Comparison of ENCODE assay signal across 17 mouse cellular contexts in genomic region chr13:37845641-37846040, GRCm38 (mm10).
DNase-seq lines count a peak whose midpoint lies in the region; ATAC-seq and TF ChIP-seq lines count a peak whose summit lies in the region.
"Had no signal": no experiment of that assay in that cellular context is flagged by ENCODE, and none has a peak within 500 bp of the region (broad histone marks: within the 10 kb centered on the region; RNA-seq: fewer than 3 reads in every experiment).

No protein-coding gene starts in this region.

- H3K9me3 ChIP-seq in CH12.LX (replicated peaks; ENCODE audit: low read length) (no peaks in the 10 kb centered on the region), MEL (replicated peaks; ENCODE audit: insufficient read depth, low read length) (no peaks in the 10 kb centered on the region)
- no peaks in the 10 kb centered on the region for H3K9me3 ChIP-seq in liver, embryonic 15.5 days (replicated peaks)
- no peaks in the 10 kb centered on the region for H3K9me3 ChIP-seq in forebrain, embryonic 11.5 days (ENCODE audit: control insufficient read depth, low read length)
- H3K9me3 ChIP-seq: forebrain, embryonic 10.5 days; G1E; midbrain, embryonic 12.5 days had no signal

- no peak for TF ChIP-seq POLR2A in kidney, adult 2 months (IDR thresholded peaks at IDR 0.05; ENCODE audit: low read depth, low read length)
- TF ChIP-seq POLR2A in CH12.LX (IDR thresholded peaks at IDR 0.05; ENCODE audit: low read depth, low read length) = no peak
- no peak for TF ChIP-seq POLR2A in MEL (IDR thresholded peaks at IDR 0.05; ENCODE audit: control insufficient read depth in 1 of 2, insufficient read depth in 1 of 2, low read depth in 1 of 2, low read length in 2 of 2, poor library complexity in 1 of 2)

- H3K4me3 ChIP-seq in kidney, adult 2 months (ENCODE audit: insufficient read depth, low read depth, low read length) = no peak overlapping the region
- H3K4me3 ChIP-seq in CH12.LX (replicated peaks in 1 of 3; ENCODE audit: low read depth in 2 of 3, low read length in 2 of 3, poor library complexity in 1 of 3) = no peak overlapping the region
- H3K4me3 ChIP-seq in MEL (ENCODE audit: control insufficient read depth in 1 of 2, insufficient read depth in 1 of 2, low read depth in 2 of 2, low read length in 2 of 2) = no peak overlapping the region
- H3K4me3 ChIP-seq in liver, embryonic 15.5 days (replicated peaks) = no peak overlapping the region
- H3K4me3 ChIP-seq in forebrain, embryonic 11.5 days (ENCODE audit: low read depth, low read length) = no peak overlapping the region
- H3K4me3 ChIP-seq: forebrain, embryonic 10.5 days; midbrain, embryonic 12.5 days; myocyte had no signal

- no peaks in the 10 kb centered on the region for H3K27me3 ChIP-seq in kidney, adult 2 months (replicated peaks; ENCODE audit: control insufficient read depth, insufficient read depth, low read length)
- no peaks in the 10 kb centered on the region for H3K27me3 ChIP-seq in CH12.LX (replicated peaks)
- H3K27me3 ChIP-seq in MEL (ENCODE audit: control insufficient read depth in 1 of 2, insufficient read depth in 2 of 2, low read length in 2 of 2) = no peaks in the 10 kb centered on the region
- H3K27me3 ChIP-seq in liver, embryonic 15.5 days = no peaks in the 10 kb centered on the region
- H3K27me3 ChIP-seq in forebrain, embryonic 11.5 days (ENCODE audit: control insufficient read depth, insufficient read depth, low read length) = no peaks in the 10 kb centered on the region
- H3K27me3 ChIP-seq: midbrain, embryonic 12.5 days had no signal

- dilution Hi-C loops in CH12.LX (cut with MboI; ENCODE audit: extremely low pct_ligation_motif_present, extremely low pct_unique_long_range_greater_than_20kb, low sequenced_read_pairs) = no loop called here

- in situ Hi-C loops in CH12.LX (cut with MboI; ENCODE audit: low pct_ligation_motif_present, low pct_unique_long_range_greater_than_20kb, low sequenced_read_pairs) = no loop called here

- DNase-seq in kidney, adult 2 months = no peak
- no peak for DNase-seq in kidney, postnatal 14 days
- DNase-seq in CH12.LX (ENCODE audit: extremely low read depth) (no peak), MEL (ENCODE audit: low read depth, low spot score) (peak; percentile 27)
- no peak for DNase-seq in forebrain, embryonic 11.5 days (ENCODE audit: low spot score)
- DNase-seq in natural killer cell, adult 2 months (ENCODE audit: low spot score in 2 of 2) = no peak
- no peak for DNase-seq in cerebellum, adult 11 months
- DNase-seq: cerebellum, adult 2 months; gastrocnemius, postnatal 14 days; kidney, postnatal 10 days; lung, postnatal 10 days; thymus, adult 18-20 months had no signal

- TF ChIP-seq RAD21 in CH12.LX (IDR thresholded peaks at IDR 0.05; ENCODE audit: low read depth, low read length) = no peak
- no peak for TF ChIP-seq RAD21 in MEL (IDR thresholded peaks at IDR 0.05; ENCODE audit: low read depth, low read length)

- peak overlapping the region; percentile 73; the same call in 1 of the 2 replicates for H3K27ac ChIP-seq in kidney, adult 2 months (ENCODE audit: insufficient read depth, low read depth, low read length)
- H3K27ac ChIP-seq in CH12.LX (ENCODE audit: insufficient read depth, low read depth) (no peak overlapping the region), MEL (ENCODE audit: control insufficient read depth, low read depth, low read length) (no peak overlapping the region)
- H3K27ac ChIP-seq in liver, embryonic 15.5 days (replicated peaks) = peak overlapping the region; percentile 45; the same call in 1 of the 2 replicates
- no peak overlapping the region for H3K27ac ChIP-seq in forebrain, embryonic 11.5 days (ENCODE audit: low read depth, low read length)
- H3K27ac ChIP-seq: forebrain, embryonic 10.5 days; midbrain, embryonic 12.5 days had no signal

- TF ChIP-seq CTCF in kidney, adult 2 months (conservative IDR thresholded peaks at IDR 0.05; ENCODE audit: insufficient read depth, insufficient read length, low read depth, low read length) = no peak
- TF ChIP-seq CTCF in CH12.LX (conservative IDR thresholded peaks at IDR 0.05 in 1 of 2, IDR thresholded peaks at IDR 0.05 in 1 of 2; ENCODE audit: low read depth in 2 of 2, low read length in 2 of 2) = no peak
- no peak for TF ChIP-seq CTCF in MEL (IDR thresholded peaks at IDR 0.05 in 2 of 3, conservative IDR thresholded peaks at IDR 0.05 in 1 of 3; ENCODE audit: control insufficient read depth in 1 of 3, insufficient read depth in 1 of 3, low read depth in 2 of 3, low read length in 3 of 3, poor library complexity in 1 of 3, severe bottlenecking in 1 of 3)

- ATAC-seq in liver, embryonic 15.5 days (ENCODE audit: insufficient read depth) = no peak
- no peak for ATAC-seq in forebrain, embryonic 11.5 days (replicated peaks; ENCODE audit: low FRiP score)

- TF ChIP-seq EP300 in CH12.LX (IDR thresholded peaks at IDR 0.05; ENCODE audit: low read length) (no peak), MEL (IDR thresholded peaks at IDR 0.05; ENCODE audit: low read depth in 1 of 2, low read length in 2 of 2) (no peak)

- 42% methylated on average over 7 of the region's 7 CpGs for WGBS in kidney, adult 2 months
- WGBS in liver, embryonic 15.5 days (ENCODE audit: insufficient replicate concordance) = 44% methylated on average over 7 of the region's 7 CpGs
- whole genome bisulfite sequencing in forebrain, embryonic 11.5 days = 86% methylated on average over 7 of the region's 7 CpGs

- 0 out of 2 replicates have a peak overlapping the region, but pooled peaks have one; percentile 52 for H3K4me2 ChIP-seq in CH12.LX (ENCODE audit: insufficient read depth, low read depth, poor library complexity, severe bottlenecking)
- H3K4me2 ChIP-seq in liver, embryonic 15.5 days = no peak overlapping the region; the same call in 1 of the 2 replicates
- no peak overlapping the region for H3K4me2 ChIP-seq in forebrain, embryonic 11.5 days (ENCODE audit: low read depth, low read length, severe bottlenecking)
- H3K4me2 ChIP-seq: midbrain, embryonic 12.5 days had no signal

- peaks cover 43% of the 10 kb centered on the region for H3K4me1 ChIP-seq in kidney, adult 2 months (ENCODE audit: control insufficient read depth, insufficient read depth, low read length)
- H3K4me1 ChIP-seq in CH12.LX (ENCODE audit: control insufficient read depth in 1 of 2, insufficient read depth in 2 of 2) = peaks cover 13 to 70% of the 10 kb centered on the region in 2 experiments
- peaks cover 7 to 22% of the 10 kb centered on the region in 2 experiments for H3K4me1 ChIP-seq in MEL (ENCODE audit: control insufficient read depth in 1 of 2, insufficient read depth in 2 of 2, low read length in 2 of 2)
- H3K4me1 ChIP-seq in liver, embryonic 15.5 days (replicated peaks) = peaks cover 63% of the 10 kb centered on the region
- no peaks in the 10 kb centered on the region for H3K4me1 ChIP-seq in forebrain, embryonic 11.5 days (replicated peaks; ENCODE audit: control insufficient read depth, insufficient read depth, low read length)
- H3K4me1 ChIP-seq: midbrain, embryonic 12.5 days had no signal

- H3K36me3 ChIP-seq in kidney, adult 2 months (ENCODE audit: control insufficient read depth, insufficient read depth, low read length) = no peaks in the 10 kb centered on the region
- peaks cover 3 to 31% of the 10 kb centered on the region in 2 experiments for H3K36me3 ChIP-seq in CH12.LX (replicated peaks in 1 of 2; ENCODE audit: control insufficient read depth in 1 of 2, insufficient read depth in 1 of 2, low read length in 1 of 2)
- peaks cover 3 to 18% of the 10 kb centered on the region in 2 experiments; a peak in 3 of 4 replicates for H3K36me3 ChIP-seq in MEL (ENCODE audit: control insufficient read depth in 1 of 2, insufficient read depth in 2 of 2, low read length in 2 of 2)
- 0 out of 2 replicates have a peak, but pooled peaks cover 4% of the 10 kb centered on the region for H3K36me3 ChIP-seq in liver, embryonic 15.5 days (replicated peaks)
- no peaks in the 10 kb centered on the region for H3K36me3 ChIP-seq in forebrain, embryonic 11.5 days (ENCODE audit: control insufficient read depth, insufficient read depth, low read length)
- H3K36me3 ChIP-seq: forebrain, embryonic 10.5 days; midbrain, embryonic 12.5 days had no signal

- peaks cover 60% of the 10 kb centered on the region for H3K79me2 ChIP-seq in CH12.LX (replicated peaks; ENCODE audit: control insufficient read depth, extremely low read depth, insufficient read depth, poor library complexity, severe bottlenecking)
- peaks cover 49% of the 10 kb centered on the region for H3K79me2 ChIP-seq in MEL (ENCODE audit: control insufficient read depth, insufficient read depth, low read length, poor library complexity)

- H3K9ac ChIP-seq in CH12.LX (ENCODE audit: insufficient read depth, low read depth) = no peak overlapping the region; the same call in 1 of the 2 replicates
- no peak overlapping the region for H3K9ac ChIP-seq in MEL (ENCODE audit: control insufficient read depth, low read depth, low read length, poor library complexity, severe bottlenecking)
- peak overlapping the region; percentile 15; the same call in 1 of the 2 replicates for H3K9ac ChIP-seq in liver, embryonic 15.5 days
- H3K9ac ChIP-seq in forebrain, embryonic 11.5 days (ENCODE audit: low read length) = no peak overlapping the region
- H3K9ac ChIP-seq: midbrain, embryonic 12.5 days had no signal

TF ChIP-seq in CH12.LX, 34 proteins besides CTCF, POLR2A, EP300 and RAD21:
- TF ChIP-seq SIN3A (IDR thresholded peaks at IDR 0.05; ENCODE audit: low read length) = 0 out of 2 replicates have a peak, but pooled peaks have one; percentile 46
- no peak for TF ChIP-seq JUN (IDR thresholded peaks at IDR 0.05; ENCODE audit: insufficient read depth, low read depth, low read length)
- no peak for TF ChIP-seq MYC (IDR thresholded peaks at IDR 0.05; ENCODE audit: low read depth, low read length)
- TF ChIP-seq MXI1 (IDR thresholded peaks at IDR 0.05; ENCODE audit: low read depth, low read length) = 0 out of 2 replicates have a peak, but pooled peaks have one; percentile 29
- 0 out of 2 replicates have a peak, but pooled peaks have one; percentile 13 for TF ChIP-seq ELF1 (IDR thresholded peaks at IDR 0.05; ENCODE audit: low read depth, low read length)
- TF ChIP-seq MEF2A (IDR thresholded peaks at IDR 0.05; ENCODE audit: borderline replicate concordance, low read depth, low read length) = no peak

TF ChIP-seq in MEL, 35 proteins besides CTCF, POLR2A, EP300 and RAD21 (continues in another document):
- TF ChIP-seq CHD2 (IDR thresholded peaks at IDR 0.05; ENCODE audit: low read length) = no peak
- TF ChIP-seq SIN3A (IDR thresholded peaks at IDR 0.05; ENCODE audit: low read length) = no peak
- no peak for TF ChIP-seq BHLHE40 (IDR thresholded peaks at IDR 0.05; ENCODE audit: borderline replicate concordance, low read depth, low read length)
- TF ChIP-seq ZNF384 (IDR thresholded peaks at IDR 0.05; ENCODE audit: low read depth, low read length) = no peak
- TF ChIP-seq HCFC1 (IDR thresholded peaks at IDR 0.05; ENCODE audit: low read depth, low read length) = no peak
- TF ChIP-seq MYB (IDR thresholded peaks at IDR 0.05; ENCODE audit: low read depth, low read length) = no peak
- no peak for TF ChIP-seq SMC3 (IDR thresholded peaks at IDR 0.05; ENCODE audit: low read depth, low read length)
- no peak for TF ChIP-seq MEF2A (IDR thresholded peaks at IDR 0.05; ENCODE audit: extremely low read depth, insufficient replicate concordance, low read depth, low read length, poor library complexity, severe bottlenecking)
- TF ChIP-seq NELFE (IDR thresholded peaks at IDR 0.05; ENCODE audit: low read depth, low read length) = no peak

Comparison
In these comparisons a context has a peak if more than half of its experiments do, and no peak if none do; other contexts are left out.
1. H3K27ac ChIP-seq: peak in kidney, adult 2 months (single experiment) and liver, embryonic 15.5 days (single experiment); none in CH12.LX (single experiment), MEL (single experiment) and forebrain, embryonic 11.5 days (single experiment).